Mouse (Mus musculus) cerebellum, adult 2 months (tissue): Measurements from ENCODE around the gene Ttc32.

ENCODE experiments used
- CTCF ChIP-seq: fragments of 200-500 bp; IDR thresholded peaks from 2 replicates; pipeline ENCODE4 v1.5.1; 2011; ENCODE audit warnings: low read depth, mild to moderate bottlenecking, control low read depth, low read length, moderate library complexity, borderline replicate concordance; ENCODE audit not compliant: insufficient read depth
- POLR2A ChIP-seq: fragments of 200-500 bp; IDR thresholded peaks from 2 replicates; pipeline ENCODE4 v1.6.1; 2011; ENCODE audit warnings: low read length, control low read depth, borderline replicate concordance; ENCODE audit not compliant: insufficient read depth

DNA sequence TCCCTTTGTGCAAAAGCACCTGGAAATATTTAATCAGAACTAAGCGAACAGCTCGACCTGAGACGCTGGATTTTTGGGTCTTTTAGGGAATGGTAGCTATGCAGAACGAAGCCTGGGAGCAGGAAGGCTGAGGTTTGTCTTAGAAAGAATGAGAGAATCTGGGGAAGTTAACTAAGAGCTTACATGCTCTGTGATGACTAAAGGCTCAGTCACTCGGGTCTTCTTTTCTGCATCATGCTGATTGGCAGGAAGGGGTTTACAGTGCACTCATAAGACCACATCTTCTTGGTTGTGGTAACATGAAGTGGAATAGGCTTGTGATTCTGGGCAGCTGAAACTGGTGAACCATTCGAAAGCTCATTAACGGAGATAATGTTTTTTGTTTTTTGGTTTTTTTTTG, 60.4 kb downstream of the Ttc32 start:
- TF ChIP-seq CTCF: no peak
- no peak for TF ChIP-seq POLR2A
